Mouse (Mus musculus): ENCODE measurements around the gene Mospd1. TPM values are rescaled to one million over a fixed set of nuclear protein-coding genes. Genes with fewer than 3 reads are reported as not detected.

Gene Mospd1
- polyA plus RNA-seq, 1 experiment from 2014 or later = 42.9 TPM

Other genes starting within 250 kb of the Mospd1 start
- gene Plac1, start 130.4 kb downstream of the Mospd1 start, polyA plus RNA-seq (2016; fragmentation: Nextera tagmentation; extraction: Ambion mirVana) = 7.5 and 8.2 TPM in 2 replicates
- gene Fam122b, start 100.7 kb downstream of the Mospd1 start, polyA plus RNA-seq (2016; fragmentation: Nextera tagmentation; extraction: Ambion mirVana) = 7.8 TPM in 2 replicates
- not detected in 2 replicates for gene Fam122c, start 97.1 kb downstream of the Mospd1 start, polyA plus RNA-seq (2016; fragmentation: Nextera tagmentation; extraction: Ambion mirVana)
- gene Etd, start 64.4 kb upstream of the Mospd1 start, polyA plus RNA-seq (2016; fragmentation: Nextera tagmentation; extraction: Ambion mirVana) = not detected in 2 replicates
- gene Rtl8c, start 237.5 kb upstream of the Mospd1 start, polyA plus RNA-seq (2016; fragmentation: Nextera tagmentation; extraction: Ambion mirVana) = 31.6 and 31.9 TPM in 2 replicates
- gene Gm14597, start 238.5 kb upstream of the Mospd1 start, polyA plus RNA-seq (2016; fragmentation: Nextera tagmentation; extraction: Ambion mirVana) = not detected in 2 replicates